Mouse (Mus musculus): ENCODE measurements at regions not wholly inside any gene's neighbourhood (a gene's known extent, or its start where the extent isn't known, plus 50 kb on each side); places are given as distances from the start of the nearest gene placed in this dataset.

DNA sequence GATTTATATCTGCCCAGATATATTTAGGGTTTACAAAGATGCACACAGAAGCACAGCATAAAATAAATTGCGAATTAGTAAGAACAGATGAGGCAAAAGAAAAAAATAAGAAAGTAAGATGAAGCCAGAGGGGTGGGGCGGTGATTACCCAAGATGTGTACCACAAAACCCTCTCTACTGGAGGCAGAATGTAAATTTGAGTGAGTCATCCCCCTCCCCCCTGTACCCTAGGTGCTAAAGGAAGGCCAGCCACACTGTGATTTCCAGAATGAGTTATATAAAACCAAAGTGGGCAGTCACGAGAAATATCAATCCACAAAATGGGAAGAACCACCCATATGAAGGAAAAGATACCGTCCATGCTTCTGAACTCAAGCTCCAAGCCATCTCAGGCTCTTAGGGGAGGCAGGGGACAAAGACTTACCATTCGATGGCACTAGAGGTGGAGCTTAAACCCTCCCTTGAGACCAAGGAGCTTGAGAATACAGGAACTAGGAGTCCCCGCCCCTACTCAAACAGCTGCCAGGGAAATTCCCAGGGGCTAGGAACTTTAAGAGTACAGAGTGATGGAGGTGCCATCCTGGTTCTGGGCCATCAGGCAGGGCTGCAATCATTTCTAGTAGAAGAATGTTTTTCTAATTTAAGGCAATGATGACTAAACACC, 383.8 kb downstream of the Bcor start:
- TF ChIP-seq CTCF (conservative IDR thresholded peaks at IDR 0.05; ENCODE audit: insufficient read depth, insufficient read length, low read depth, low read length) (no peak), POLR2A (IDR thresholded peaks at IDR 0.05; ENCODE audit: low read depth, low read length) (no peak)
